Mouse (Mus musculus) layer of hippocampus, postnatal 36 days (tissue): ENCODE data around the gene Prpf31. TPM values are rescaled to one million over a fixed set of nuclear protein-coding genes. Genes with fewer than 3 reads are reported as not detected.

Experiments
- DNase-seq, 2 experiments: peaks; one replicate each; pipeline ENCODE4 v3.0.0; 2022
- microRNA-seq, 2 experiments: library from miRNA; unstranded; fragments of <30 nt; microRNA quantifications; one replicate each; pipeline ENCODE4 v1.2.0; 2021
- total RNA-seq, 2 experiments: library from RNA; stranded (reverse); gene quantifications; 2 replicates each; pipeline ENCODE4 v1.2.3; 2021

Gene Prpf31
- total RNA-seq, 2 experiments from 2014 or later, result 52.9 to 56.3 TPM

DNA sequence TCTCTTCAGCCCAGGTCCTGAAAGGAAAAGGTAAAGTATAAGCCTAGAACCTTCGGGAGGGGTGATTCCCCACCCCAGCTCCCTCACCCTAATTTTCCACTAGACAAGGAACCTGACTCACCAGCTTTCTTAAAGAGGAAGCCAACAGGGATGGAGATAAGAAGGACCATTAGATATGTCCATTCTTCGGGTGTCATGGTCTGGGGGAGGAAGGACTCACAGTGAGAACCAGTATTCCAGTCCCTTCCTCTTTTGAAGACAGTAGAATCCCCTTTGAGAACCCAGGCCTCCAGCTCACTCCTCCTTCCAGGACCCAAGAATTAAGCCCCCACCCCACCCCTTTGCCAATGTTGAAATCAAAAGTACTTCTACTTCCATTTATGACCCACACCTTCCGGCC lies 62.1 kb downstream of the Prpf31 start:
- no peak for DNase-seq

Small RNAs within 50 kb of the gene (microRNA-seq; reads per million reads assigned to microRNA genes)
- 0 reads per million in 2 experiments for gene Gm25100
- 4.4 to 4.5 reads per million in 2 experiments for gene Mir3572

Other genes with a start within 250 kb of the Prpf31 start
- gene Cacng8, start 239.3 kb upstream of the Prpf31 start, total RNA-seq, result 100 to 1,000 TPM; 406 to 411 TPM
- gene Cacng6, start 205.8 kb upstream of the Prpf31 start, total RNA-seq, result 1 to 10 TPM; 1.5 to 1.6 TPM
- not detected for gene Tarm1, start 127.4 kb upstream of the Prpf31 start, total RNA-seq
- 1 to 10 TPM in 1 of 2 experiments, under 1 TPM in 1; 0.80 to 1.4 TPM for gene Oscar, start 13.8 kb upstream of the Prpf31 start, total RNA-seq
- gene Ndufa3, start 12.6 kb upstream of the Prpf31 start, total RNA-seq, result 100 to 1,000 TPM; 577 to 589 TPM
- gene Tfpt, start 56 bp upstream of the Prpf31 start, total RNA-seq, result 10 to 100 TPM; 32.0 to 49.6 TPM
- gene Cnot3, start 15.3 kb downstream of the Prpf31 start, total RNA-seq, result 10 to 100 TPM; 62.1 to 74.5 TPM
- gene Leng1, start 35.9 kb downstream of the Prpf31 start, total RNA-seq, result 1 to 10 TPM; 5.2 to 6.2 TPM
- gene Tmc4, start 47.6 kb downstream of the Prpf31 start, total RNA-seq, result 10 to 100 TPM in 1 of 2 experiments, 1 to 10 TPM in 1; 7.5 to 11.6 TPM
- gene Tsen34, start 62.9 kb downstream of the Prpf31 start, total RNA-seq, result 10 to 100 TPM; 79.0 to 83.4 TPM
- gene Mboat7, start 63.5 kb downstream of the Prpf31 start, total RNA-seq, result 100 to 1,000 TPM; 154 to 158 TPM
- gene Rps9, start 74.0 kb downstream of the Prpf31 start, total RNA-seq, result 100 to 1,000 TPM; 396 to 403 TPM
- under 1 TPM; 0.12 to 0.15 TPM for gene Pirb, start 90.4 kb downstream of the Prpf31 start, total RNA-seq
- gene Gm15448, start 195.7 kb downstream of the Prpf31 start, total RNA-seq, result not detected
- gene Pira2, start 215.1 kb downstream of the Prpf31 start, total RNA-seq, result not detected